10 mouse cellular contexts compared by ENCODE assay signal in genomic region chr2:165323484-165323883, GRCm38 (mm10). TPM values are rescaled to one million over a fixed set of nuclear protein-coding genes. Genes with fewer than 3 reads are reported as not detected.
DNase-seq lines count a peak whose midpoint lies in the region; ATAC-seq and TF ChIP-seq lines count a peak whose summit lies in the region.
"Had no signal": no experiment of that assay in that cellular context is flagged by ENCODE, and none has a peak within 500 bp of the region (broad histone marks: within the 10 kb centered on the region; RNA-seq: fewer than 3 reads in every experiment).

No protein-coding gene starts in this region.

- H3K4me2 ChIP-seq in hindbrain, embryonic 13.5 days = peak overlapping the region; percentile 97; the same call in 1 of the 2 replicates
- no peak overlapping the region for H3K4me2 ChIP-seq in hindbrain, embryonic 16.5 days (ENCODE audit: low read length)
- H3K4me2 ChIP-seq in lung, embryonic 16.5 days (ENCODE audit: low read depth, low read length) = no peak overlapping the region
- H3K4me2 ChIP-seq in limb, embryonic 14.5 days (replicated peaks; ENCODE audit: low read depth, low read length, severe bottlenecking) = no peak overlapping the region
- H3K4me2 ChIP-seq: heart, embryonic 11.5 days had no signal

- H3K27me3 ChIP-seq in hindbrain, embryonic 13.5 days = no peaks in the 10 kb centered on the region; the same call in 1 of the 2 replicates
- H3K27me3 ChIP-seq in hindbrain, embryonic 16.5 days (replicated peaks; ENCODE audit: control insufficient read depth, insufficient read depth, low read length) = no peaks in the 10 kb centered on the region
- H3K27me3 ChIP-seq in lung, embryonic 16.5 days (ENCODE audit: control insufficient read depth, insufficient read depth, low read depth, low read length) = no peaks in the 10 kb centered on the region
- H3K27me3 ChIP-seq in limb, embryonic 14.5 days (ENCODE audit: control insufficient read depth, insufficient read depth, low read length) = no peaks in the 10 kb centered on the region

- no peak for ATAC-seq in hindbrain, embryonic 13.5 days (ENCODE audit: low FRiP score)
- no peak for ATAC-seq in hindbrain, embryonic 16.5 days
- ATAC-seq in lung, embryonic 16.5 days (ENCODE audit: low read depth) = no peak
- ATAC-seq in limb, embryonic 14.5 days (ENCODE audit: low FRiP score, low read depth) = no peak

- no peak overlapping the region; the same call in 1 of the 2 replicates for H3K27ac ChIP-seq in hindbrain, embryonic 13.5 days
- H3K27ac ChIP-seq in hindbrain, embryonic 16.5 days (ENCODE audit: low read depth, low read length) = no peak overlapping the region
- H3K27ac ChIP-seq in lung, embryonic 16.5 days (ENCODE audit: low read length) = peak overlapping the region; percentile 35
- no peak overlapping the region for H3K27ac ChIP-seq in limb, embryonic 14.5 days (replicated peaks; ENCODE audit: low read depth, low read length)

- no peaks in the 10 kb centered on the region for H3K9me3 ChIP-seq in hindbrain, embryonic 13.5 days
- H3K9me3 ChIP-seq in hindbrain, embryonic 16.5 days (ENCODE audit: control insufficient read depth, low read length) = no peaks in the 10 kb centered on the region
- no peaks in the 10 kb centered on the region for H3K9me3 ChIP-seq in lung, embryonic 16.5 days (ENCODE audit: control insufficient read depth, low read length)
- no peaks in the 10 kb centered on the region for H3K9me3 ChIP-seq in limb, embryonic 14.5 days (ENCODE audit: control insufficient read depth, low read length)

- no peak for TF ChIP-seq POLR2A in limb, embryonic 14.5 days (IDR thresholded peaks at IDR 0.05; ENCODE audit: borderline replicate concordance, extremely low read depth, insufficient read depth, insufficient read length)

- no peak overlapping the region for H3K4me3 ChIP-seq in hindbrain, embryonic 13.5 days
- H3K4me3 ChIP-seq in hindbrain, embryonic 16.5 days (ENCODE audit: low read length) = no peak overlapping the region
- no peak overlapping the region for H3K4me3 ChIP-seq in lung, embryonic 16.5 days (ENCODE audit: low read length)
- no peak overlapping the region for H3K4me3 ChIP-seq in limb, embryonic 14.5 days (replicated peaks; ENCODE audit: low read length)

- DNase-seq in lung, adult 18-20 months = no peak
- DNase-seq in cerebellum, postnatal 25 days = peak; percentile 42 to 48
- no peak for DNase-seq in limb, embryonic 14.5 days (ENCODE audit: low spot score)
- DNase-seq in ovary, postnatal 10 days (ENCODE audit: low spot score) = no peak
- DNase-seq in layer of hippocampus, adult 9-11 months = no peak
- DNase-seq: spleen, adult 18-20 months had no signal

- H3K9ac ChIP-seq in hindbrain, embryonic 13.5 days = peak overlapping the region; percentile 97; the same call in 1 of the 2 replicates
- H3K9ac ChIP-seq in hindbrain, embryonic 16.5 days (ENCODE audit: low read depth, low read length) = no peak overlapping the region
- peak overlapping the region; percentile 22; the same call in 1 of the 2 replicates for H3K9ac ChIP-seq in lung, embryonic 16.5 days (ENCODE audit: low read length)
- 0 out of 2 replicates have a peak overlapping the region, but pooled peaks have one; percentile 36 for H3K9ac ChIP-seq in limb, embryonic 14.5 days (ENCODE audit: low read depth, low read length, severe bottlenecking)

- no peaks in the 10 kb centered on the region for H3K36me3 ChIP-seq in hindbrain, embryonic 13.5 days
- H3K36me3 ChIP-seq in hindbrain, embryonic 16.5 days (ENCODE audit: control insufficient read depth, insufficient read depth, low read length) = no peaks in the 10 kb centered on the region
- H3K36me3 ChIP-seq in lung, embryonic 16.5 days (ENCODE audit: control insufficient read depth, insufficient read depth, low read length) = no peaks in the 10 kb centered on the region
- H3K36me3 ChIP-seq in limb, embryonic 14.5 days (ENCODE audit: control insufficient read depth, insufficient read depth, low read length) = 0 out of 2 replicates have a peak, but pooled peaks cover 4% of the 10 kb centered on the region

- H3K4me1 ChIP-seq in hindbrain, embryonic 13.5 days (replicated peaks) = peaks cover 82% of the 10 kb centered on the region
- H3K4me1 ChIP-seq in hindbrain, embryonic 16.5 days (ENCODE audit: control insufficient read depth, insufficient read depth, low read depth, low read length) = peaks cover 55% of the 10 kb centered on the region
- H3K4me1 ChIP-seq in lung, embryonic 16.5 days (replicated peaks; ENCODE audit: control insufficient read depth, insufficient read depth, low read length) = peaks cover 70% of the 10 kb centered on the region
- H3K4me1 ChIP-seq in limb, embryonic 14.5 days (ENCODE audit: control insufficient read depth, insufficient read depth, low read length) = peaks cover 23% of the 10 kb centered on the region

- WGBS in hindbrain, embryonic 13.5 days = 62% methylated on average over 5 of the region's 5 CpGs
- 64% methylated on average over 5 of the region's 5 CpGs for WGBS in hindbrain, embryonic 16.5 days
- whole genome bisulfite sequencing in lung, embryonic 16.5 days = 72% methylated on average over 5 of the region's 5 CpGs
- 71% methylated on average over 5 of the region's 5 CpGs for WGBS in limb, embryonic 14.5 days

RNA-seq across cellular contexts. Expression of gene Elmo2, which starts 2.8 kb away (rescaled TPM):
- polyA plus RNA-seq in hindbrain, embryonic 13.5 days (2015; fragmentation: Nextera tagmentation; extraction: Ambion mirVana) = 90.8 and 91.6 TPM in 2 replicates
- 96.2 and 115 TPM in 2 replicates for polyA plus RNA-seq in hindbrain, embryonic 16.5 days (2015; fragmentation: Nextera tagmentation; extraction: Ambion mirVana)
- 76.6 and 82.8 TPM in 2 replicates for polyA plus RNA-seq in lung, embryonic 16.5 days (2015; fragmentation: Nextera tagmentation; extraction: Ambion mirVana)
- 77.7 and 97.3 TPM in 2 replicates for polyA plus RNA-seq in limb, embryonic 14.5 days (2012; rRNA removed)
- 83.0 and 87.4 TPM in 2 replicates for polyA plus RNA-seq in limb, embryonic 14.5 days (2014; fragmentation: Nextera tagmentation; extraction: Ambion mirVana)

RNA-seq across cellular contexts. Expression of gene Slc35c2, which starts 35.8 kb away (rescaled TPM):
- polyA plus RNA-seq in hindbrain, embryonic 13.5 days (2015; fragmentation: Nextera tagmentation; extraction: Ambion mirVana) = 61.5 and 68.1 TPM in 2 replicates
- polyA plus RNA-seq in hindbrain, embryonic 16.5 days (2015; fragmentation: Nextera tagmentation; extraction: Ambion mirVana) = 73.4 and 79.6 TPM in 2 replicates
- 47.9 and 48.0 TPM in 2 replicates for polyA plus RNA-seq in lung, embryonic 16.5 days (2015; fragmentation: Nextera tagmentation; extraction: Ambion mirVana)
- polyA plus RNA-seq in limb, embryonic 14.5 days (2012; rRNA removed) = 54.2 and 74.3 TPM in 2 replicates
- polyA plus RNA-seq in limb, embryonic 14.5 days (2014; fragmentation: Nextera tagmentation; extraction: Ambion mirVana) = 51.1 and 51.2 TPM in 2 replicates

RNA-seq across cellular contexts. Expression of gene Zfp663, which starts 45.0 kb away (rescaled TPM):
- 8.1 and 9.3 TPM in 2 replicates for polyA plus RNA-seq in hindbrain, embryonic 13.5 days (2015; fragmentation: Nextera tagmentation; extraction: Ambion mirVana)
- 4.5 and 5.5 TPM in 2 replicates for polyA plus RNA-seq in hindbrain, embryonic 16.5 days (2015; fragmentation: Nextera tagmentation; extraction: Ambion mirVana)
- 1.1 and 1.9 TPM in 2 replicates for polyA plus RNA-seq in lung, embryonic 16.5 days (2015; fragmentation: Nextera tagmentation; extraction: Ambion mirVana)
- 0.46 and 0.49 TPM in 2 replicates for polyA plus RNA-seq in limb, embryonic 14.5 days (2012; rRNA removed)
- 0.44 and 0.68 TPM in 2 replicates for polyA plus RNA-seq in limb, embryonic 14.5 days (2014; fragmentation: Nextera tagmentation; extraction: Ambion mirVana)

Comparison
In these comparisons a context has a peak if more than half of its experiments do, and no peak if none do; other contexts are left out.
1. DNase-seq: peak in cerebellum, postnatal 25 days (2 of 2); none in lung, adult 18-20 months (0 of 2), limb, embryonic 14.5 days (single experiment), ovary, postnatal 10 days (single experiment) and layer of hippocampus, adult 9-11 months (single experiment).